Mouse (Mus musculus): Measurements from ENCODE around the gene Naa35.
"Not testable (repeated sequence)": the region's sequence is repeated elsewhere in the genome, so short reads cannot be mapped to it uniquely, and the experiment has no call there.

The Naa35 gene

DNA sequence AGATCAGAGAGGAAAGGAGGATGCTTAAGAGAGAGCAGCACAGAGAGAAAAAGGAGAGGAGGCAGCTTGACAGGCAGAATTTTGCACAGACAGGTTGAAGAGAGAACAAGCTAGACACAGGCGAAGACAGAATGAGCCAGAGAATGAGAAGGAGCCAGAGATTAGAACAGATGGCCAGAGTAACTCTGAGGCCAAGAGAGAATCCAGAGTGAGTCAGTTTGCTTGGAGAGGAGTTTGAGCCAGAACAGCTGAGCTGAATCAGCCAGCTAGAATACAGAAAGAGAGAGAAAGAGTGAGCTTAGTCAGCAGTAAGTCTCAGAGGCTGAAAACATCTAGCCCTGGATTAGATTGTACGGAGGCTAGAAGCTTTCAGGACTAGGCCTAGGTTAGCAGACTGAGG lies 12.5 kb upstream of the Naa35 start:
- in situ Hi-C loops (cut with MboI; ENCODE audit: low sequenced_read_pairs), result no loop called here

GRCm38 (mm10) chr13:59580954-59581353 lies 4.1 kb upstream of the Naa35 start:
- in situ Hi-C loops (cut with MboI; ENCODE audit: low sequenced_read_pairs), result no loop called here

- in situ Hi-C loops (cut with MboI; ENCODE audit: low sequenced_read_pairs), result no loop called here
These were observed 578 bp upstream of the Naa35 start for GRCm38 (mm10) chr13:59584481-59584880.

DNA sequence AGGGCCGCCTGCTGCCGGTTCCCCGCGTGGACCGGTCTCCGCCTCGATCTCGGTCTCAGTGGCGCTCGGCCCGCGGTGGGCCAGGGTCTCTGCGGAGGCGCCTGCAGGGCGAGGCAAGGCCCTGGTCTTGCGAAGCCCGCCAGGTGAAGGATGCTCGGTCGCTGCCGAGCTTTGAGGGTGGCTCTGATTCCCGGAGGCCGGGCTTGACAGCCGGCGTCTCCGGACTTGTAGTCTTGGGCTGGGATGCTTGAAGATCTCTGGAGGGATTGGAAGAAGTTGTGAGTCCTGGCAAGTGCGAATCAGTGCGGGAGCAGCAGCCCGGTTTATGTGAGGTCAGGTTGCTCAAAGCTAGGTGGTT lies 568 bp downstream of the Naa35 start:
- in situ Hi-C loops (cut with MboI; ENCODE audit: low sequenced_read_pairs), result no loop called here

DNA sequence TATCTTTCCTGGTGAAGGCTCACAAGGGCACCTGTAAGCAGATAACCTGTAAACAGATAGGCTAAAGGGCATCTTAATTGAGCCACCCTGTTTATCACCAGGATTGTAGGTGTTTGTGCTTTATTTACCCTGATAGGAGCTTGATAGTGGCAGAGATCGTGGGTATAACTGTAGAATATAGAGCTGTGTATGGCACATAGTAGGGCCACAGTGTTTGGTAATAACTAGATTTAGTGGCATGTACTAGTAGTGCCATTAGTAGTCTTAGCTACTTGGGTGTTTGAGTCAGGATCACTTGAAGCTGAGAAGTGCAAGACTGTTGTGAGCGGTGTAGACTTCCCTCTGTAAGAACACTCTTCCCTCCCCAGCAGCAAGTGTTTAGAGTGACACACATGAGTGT lies 2.1 kb downstream of the Naa35 start:
- in situ Hi-C loops (cut with MboI; ENCODE audit: low sequenced_read_pairs), result no loop called here

DNA sequence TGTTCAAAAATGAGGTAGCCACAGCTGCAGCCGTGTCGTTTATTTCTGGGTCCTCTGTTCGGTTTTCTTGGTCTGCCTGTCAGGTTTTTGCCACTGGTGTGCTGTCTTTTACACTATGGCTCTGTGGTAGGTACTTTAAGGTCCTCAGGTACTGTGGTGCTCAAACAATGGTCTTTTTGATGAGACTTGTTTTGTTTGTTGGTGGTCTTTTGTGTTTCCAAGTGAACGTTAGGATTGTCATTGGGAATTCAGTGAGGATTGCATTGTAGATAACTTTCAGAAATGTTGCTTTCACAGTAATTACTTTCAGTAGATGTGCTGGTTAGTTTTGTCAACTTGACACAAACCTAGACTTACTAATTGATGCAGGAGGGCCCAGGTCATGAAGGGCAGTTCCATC lies 4.6 kb downstream of the Naa35 start:
- in situ Hi-C loops (cut with MboI; ENCODE audit: low sequenced_read_pairs), result no loop called here

- in situ Hi-C loops (cut with MboI; ENCODE audit: low sequenced_read_pairs), result no loop called here
These were observed 5.6 kb downstream of the Naa35 start for GRCm38 (mm10) chr13:59590691-59591090.

DNA sequence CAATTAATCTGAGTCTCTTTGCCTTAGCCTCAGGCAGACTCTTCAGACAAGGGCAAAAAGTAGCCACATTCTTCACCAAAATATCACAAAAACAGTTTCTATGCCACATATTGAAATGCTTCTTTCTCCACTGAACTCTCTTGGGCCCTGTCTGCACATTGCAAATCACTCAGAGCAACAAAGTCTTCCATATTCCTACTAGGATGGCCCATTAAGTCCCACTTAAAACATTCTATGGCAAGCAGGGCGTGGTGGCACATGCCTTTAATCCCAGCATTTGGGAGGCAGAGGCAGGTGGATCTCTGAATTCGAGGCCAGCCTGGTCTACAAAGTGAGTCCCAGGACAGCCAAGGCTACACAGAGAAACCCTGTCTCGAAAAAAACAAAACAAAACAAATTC lies 7.0 kb downstream of the Naa35 start:
- in situ Hi-C loops (cut with MboI; ENCODE audit: low sequenced_read_pairs), result not testable (repeated sequence)

- in situ Hi-C loops (cut with MboI; ENCODE audit: low sequenced_read_pairs), result no loop called here
These were observed 7.6 kb downstream of the Naa35 start for GRCm38 (mm10) chr13:59592630-59593029.

DNA sequence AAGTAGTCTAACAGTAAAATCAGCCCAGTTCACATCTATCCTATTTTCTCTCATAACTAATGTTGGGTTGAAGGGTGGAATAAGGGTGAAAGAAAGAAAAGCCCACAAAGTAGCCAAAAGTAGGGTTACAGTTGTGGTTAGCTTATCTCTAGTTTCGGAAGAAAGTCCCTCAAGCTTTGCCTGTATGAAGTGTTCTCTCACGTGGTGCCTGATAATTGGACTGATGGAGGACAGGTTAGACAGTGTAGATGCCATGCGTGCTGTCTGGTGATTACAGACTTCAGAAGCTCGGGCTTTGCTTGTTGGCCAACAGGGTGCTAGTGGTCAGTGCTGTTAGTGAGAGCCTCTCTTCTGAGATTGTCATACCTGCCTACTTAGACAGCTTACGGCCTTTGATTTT lies 18.0 kb downstream of the Naa35 start:
- in situ Hi-C loops (cut with MboI; ENCODE audit: low sequenced_read_pairs), result no loop called here

DNA sequence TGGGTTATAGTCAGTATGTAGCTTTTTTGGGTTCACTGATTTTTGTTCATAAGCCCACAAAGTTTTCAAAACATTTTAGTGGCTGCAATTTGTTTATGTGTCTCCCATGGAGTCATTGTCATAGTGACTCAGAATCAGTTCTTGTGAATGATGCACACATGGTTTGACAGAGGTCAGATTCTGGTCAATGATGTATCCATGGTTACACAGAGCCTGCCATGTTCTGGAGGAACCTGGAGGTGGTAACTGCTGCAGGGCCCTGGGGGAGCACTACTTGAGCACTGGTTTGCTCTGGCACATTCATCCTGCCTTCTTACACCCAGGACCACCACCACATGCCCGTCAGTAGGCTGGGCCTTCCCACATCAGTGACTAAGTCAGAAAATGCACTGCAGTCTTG lies 19.5 kb downstream of the Naa35 start:
- in situ Hi-C loops (cut with MboI; ENCODE audit: low sequenced_read_pairs), result no loop called here

- in situ Hi-C loops (cut with MboI; ENCODE audit: low sequenced_read_pairs), result no loop called here
These were observed 20.3 kb downstream of the Naa35 start for GRCm38 (mm10) chr13:59605221-59605922.

DNA sequence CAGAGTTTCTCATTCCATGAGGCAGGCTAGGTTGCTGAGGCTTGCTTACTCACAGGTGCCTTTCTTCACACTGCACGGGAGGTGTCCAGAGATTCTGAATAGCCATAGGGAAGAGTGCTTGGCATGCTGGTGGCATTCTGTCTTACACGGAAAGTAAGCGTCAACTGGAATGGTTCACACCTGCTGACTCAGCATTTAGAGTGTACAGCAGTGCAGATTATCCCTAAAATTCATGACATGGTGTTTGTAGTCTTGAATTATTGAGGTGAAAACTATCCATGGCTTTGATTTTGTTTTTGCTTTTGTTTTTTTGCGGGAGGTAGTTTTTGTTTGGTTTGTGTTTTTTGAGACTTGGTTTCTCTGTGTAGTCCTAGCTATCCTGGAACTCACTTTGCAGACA lies 24.8 kb downstream of the Naa35 start:
- in situ Hi-C loops (cut with MboI; ENCODE audit: low sequenced_read_pairs), result no loop called here

DNA sequence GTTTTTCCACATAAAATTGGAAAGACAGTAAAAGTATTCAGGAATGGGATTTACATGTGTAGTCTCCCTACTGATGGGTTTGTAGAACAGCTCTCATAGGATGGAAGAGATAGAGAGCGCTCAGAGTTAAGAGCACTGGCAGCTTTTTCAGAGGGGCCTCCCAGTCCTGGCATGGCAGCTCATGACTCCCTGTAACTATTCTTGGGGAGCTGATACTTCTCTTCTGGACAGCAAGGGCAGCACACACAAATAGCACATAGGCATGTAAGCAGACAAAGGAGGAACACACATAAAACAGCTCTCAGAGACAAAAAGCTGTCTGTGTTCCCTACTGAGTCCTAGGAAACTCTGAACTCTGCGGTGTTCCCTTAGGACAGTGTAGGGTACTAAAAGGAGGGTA lies 25.4 kb downstream of the Naa35 start:
- in situ Hi-C loops (cut with MboI; ENCODE audit: low sequenced_read_pairs), result no loop called here

DNA sequence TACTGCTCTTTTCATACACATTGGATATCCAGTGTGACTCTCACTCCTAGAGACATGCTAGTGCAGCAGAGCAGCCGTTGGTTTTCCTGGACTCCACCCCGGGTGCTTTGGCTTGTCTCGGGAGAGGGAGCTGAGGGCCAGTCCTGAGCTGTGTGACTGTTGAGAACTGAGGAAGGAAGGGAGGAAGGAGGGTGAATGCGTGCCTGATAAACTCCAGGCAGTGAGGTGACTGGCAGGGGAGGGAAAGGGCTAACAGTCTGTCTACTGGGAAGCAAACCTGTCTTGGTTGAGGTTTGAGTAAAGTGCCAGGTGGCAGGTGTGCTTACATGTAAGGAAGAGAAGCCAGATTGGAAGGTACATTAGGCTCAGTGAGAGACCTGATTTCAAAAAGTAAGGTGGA lies 28.8 kb downstream of the Naa35 start:
- in situ Hi-C loops (cut with MboI; ENCODE audit: low sequenced_read_pairs), result no loop called here

DNA sequence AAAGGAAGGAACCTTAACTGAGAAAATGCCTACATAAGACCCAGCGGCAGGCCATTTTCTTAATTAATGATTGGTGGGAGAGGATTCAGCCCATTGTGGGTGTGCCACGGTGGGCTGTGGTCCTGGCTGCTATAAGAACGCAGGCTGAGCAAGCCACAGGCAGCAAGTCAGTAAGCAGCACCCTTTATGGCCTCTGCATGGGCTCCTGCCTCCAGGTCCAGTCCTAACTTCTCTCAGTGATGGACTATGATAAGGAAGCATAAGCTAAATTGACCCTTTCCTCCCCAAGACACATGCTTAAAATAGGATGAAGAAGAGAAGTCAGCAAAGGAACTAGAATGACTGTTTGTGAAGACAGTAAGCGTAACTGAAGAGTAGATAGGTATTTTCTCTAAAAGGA lies 30.1 kb downstream of the Naa35 start:
- in situ Hi-C loops (cut with MboI; ENCODE audit: low sequenced_read_pairs), result no loop called here

DNA sequence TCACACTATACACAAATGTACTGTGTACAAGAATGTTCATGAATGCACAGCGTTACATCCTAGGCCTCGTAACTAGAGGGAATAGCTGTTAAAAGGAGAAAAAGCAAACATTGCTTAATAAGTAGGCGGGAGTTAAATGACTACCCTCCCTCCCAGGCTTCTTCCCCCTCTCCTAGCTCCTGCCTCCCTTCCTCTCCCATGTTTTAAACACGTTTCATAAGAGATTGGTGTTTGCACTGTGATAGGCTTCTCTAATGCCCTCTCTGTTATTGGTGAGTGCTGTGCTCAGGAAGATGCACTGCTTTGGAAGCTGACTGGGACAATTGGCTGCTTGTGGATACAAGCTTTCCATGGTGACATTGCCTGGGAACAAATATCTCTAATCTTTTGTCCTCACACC lies 30.5 kb downstream of the Naa35 start:
- in situ Hi-C loops (cut with MboI; ENCODE audit: low sequenced_read_pairs), result no loop called here

DNA sequence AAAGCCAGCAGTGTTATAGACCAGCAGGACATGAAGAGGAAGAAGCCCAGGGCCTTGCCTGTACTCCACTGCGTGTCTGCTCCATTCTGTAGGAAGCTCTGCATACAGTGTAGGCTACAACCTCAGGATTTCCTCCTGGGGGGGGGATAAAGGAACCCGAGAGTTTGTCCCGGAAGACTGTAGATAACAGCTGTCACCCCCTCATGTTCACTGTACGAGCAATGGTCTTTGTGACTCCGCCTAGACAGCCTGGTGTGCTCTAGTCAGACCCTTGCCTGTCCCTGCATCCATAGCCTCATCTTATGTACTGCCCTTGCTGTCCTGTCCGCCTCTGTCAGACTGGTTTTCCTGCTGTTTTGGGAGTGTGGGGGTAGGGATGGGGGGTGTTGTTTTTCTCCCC lies 33.4 kb downstream of the Naa35 start:
- in situ Hi-C loops (cut with MboI; ENCODE audit: low sequenced_read_pairs), result no loop called here

GRCm38 (mm10) chr13:59621643-59622489 lies 36.8 kb downstream of the Naa35 start:
- in situ Hi-C loops (cut with MboI; ENCODE audit: low sequenced_read_pairs), result no loop called here

GRCm38 (mm10) chr13:59624389-59624788 lies 39.3 kb downstream of the Naa35 start:
- in situ Hi-C loops (cut with MboI; ENCODE audit: low sequenced_read_pairs), result no loop called here

GRCm38 (mm10) chr13:59624903-59625302 lies 39.8 kb downstream of the Naa35 start:
- in situ Hi-C loops (cut with MboI; ENCODE audit: low sequenced_read_pairs), result no loop called here

DNA sequence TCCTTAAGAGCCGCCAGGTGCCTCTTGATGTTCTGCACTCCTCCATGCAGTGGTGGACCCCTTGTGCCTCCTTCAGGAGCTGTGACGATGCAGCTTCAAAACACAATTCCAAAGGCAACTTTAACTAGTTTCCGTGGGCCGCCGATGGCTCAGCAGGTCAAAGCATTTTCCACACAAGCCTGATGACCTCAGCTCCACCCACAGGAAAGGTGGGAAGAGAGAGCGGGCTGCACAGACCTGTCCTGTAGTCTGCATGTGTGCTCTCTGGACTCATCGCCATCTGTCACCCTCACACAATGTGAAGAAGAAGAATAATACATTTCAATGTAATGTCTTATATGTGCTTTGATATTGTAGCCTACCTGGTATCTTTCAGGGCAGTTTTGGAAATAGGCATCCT lies 41.7 kb downstream of the Naa35 start:
- in situ Hi-C loops (cut with MboI; ENCODE audit: low sequenced_read_pairs), result no loop called here

GRCm38 (mm10) chr13:59634637-59635036 lies 49.6 kb downstream of the Naa35 start:
- in situ Hi-C loops (cut with MboI; ENCODE audit: low sequenced_read_pairs), result no loop called here
